Mouse (Mus musculus): Measurements from ENCODE around the gene Atrnl1. TPM values are rescaled to one million over a fixed set of nuclear protein-coding genes. Genes with fewer than 3 reads are reported as not detected.

Atrnl1 gene
- polyA plus RNA-seq, 1 experiment from 2014 or later = 7.6 TPM

DNA sequence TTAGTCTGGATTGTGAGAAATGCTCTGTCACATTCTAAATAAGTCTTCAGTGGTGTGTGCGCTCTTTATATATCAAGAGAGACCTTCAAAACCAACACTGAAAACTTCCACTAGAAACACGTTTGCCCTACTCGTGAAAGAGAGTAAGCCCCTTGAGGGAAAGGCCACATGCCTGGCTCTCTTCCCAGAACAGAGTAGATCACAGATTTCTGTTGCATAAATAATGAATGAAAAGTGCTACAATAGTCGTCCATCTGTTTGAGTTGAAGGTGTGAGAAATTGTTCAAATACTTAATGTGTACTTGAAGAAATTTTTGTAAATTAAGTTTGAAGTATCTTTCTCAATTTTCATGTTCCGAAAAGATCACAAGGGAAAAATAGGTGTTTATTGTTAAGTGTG lies 312.2 kb downstream of the Atrnl1 start:
- Histone ChIP-seq H3K27me3 (ENCODE audit: control insufficient read depth, insufficient read depth, low read length) (no peaks in the 10 kb centered on the region), H3K4me3 (ENCODE audit: low read depth, low read length) (no peak overlapping the region), H3K27ac (ENCODE audit: low read depth, low read length) (no peak overlapping the region), H3K36me3 (ENCODE audit: control insufficient read depth, insufficient read depth, low read length) (no peaks in the 10 kb centered on the region), H3K4me1 (ENCODE audit: control insufficient read depth, insufficient read depth, low read length) (peaks cover 8% of the 10 kb centered on the region; the same call in 1 of the 2 replicates), H3K9ac (ENCODE audit: low read length) (no peak overlapping the region), H3K4me2 (ENCODE audit: low read depth) (no peak overlapping the region), H3K9me3 (ENCODE audit: control insufficient read depth, low read length) (no peaks in the 10 kb centered on the region)
- DNase-seq (ENCODE audit: low spot score) (no peak), ATAC-seq (ENCODE audit: insufficient read depth, low FRiP score, low TSS enrichment) (no peak)
- 85% methylated on average over 5 of the region's 5 CpGs for WGBS

GRCm38 (mm10) chr19:57924856-57925255 lies 314.0 kb downstream of the Atrnl1 start:
- Histone ChIP-seq H3K9me3 (ENCODE audit: control insufficient read depth, low read length) (no peaks in the 10 kb centered on the region), H3K9ac (ENCODE audit: low read length) (no peak overlapping the region), H3K4me3 (ENCODE audit: low read depth, low read length) (no peak overlapping the region), H3K4me2 (ENCODE audit: low read depth) (no peak overlapping the region), H3K36me3 (ENCODE audit: control insufficient read depth, insufficient read depth, low read length) (no peaks in the 10 kb centered on the region), H3K27me3 (ENCODE audit: control insufficient read depth, insufficient read depth, low read length) (no peaks in the 10 kb centered on the region), H3K27ac (ENCODE audit: low read depth, low read length) (no peak overlapping the region), H3K4me1 (ENCODE audit: control insufficient read depth, insufficient read depth, low read length) (peaks cover 8% of the 10 kb centered on the region; the same call in 1 of the 2 replicates)
- WGBS = 63% methylated on average over 8 of the region's 8 CpGs
- ATAC-seq (ENCODE audit: insufficient read depth, low FRiP score, low TSS enrichment) = no peak
- no peak for DNase-seq (ENCODE audit: low spot score)

GRCm38 (mm10) chr19:57925681-57926080 lies 314.8 kb downstream of the Atrnl1 start:
- Histone ChIP-seq H3K27ac (ENCODE audit: low read depth, low read length) (no peak overlapping the region), H3K9ac (ENCODE audit: low read length) (no peak overlapping the region), H3K4me1 (ENCODE audit: control insufficient read depth, insufficient read depth, low read length) (peaks cover 8% of the 10 kb centered on the region; the same call in 1 of the 2 replicates), H3K36me3 (ENCODE audit: control insufficient read depth, insufficient read depth, low read length) (no peaks in the 10 kb centered on the region), H3K4me2 (ENCODE audit: low read depth) (no peak overlapping the region), H3K9me3 (ENCODE audit: control insufficient read depth, low read length) (no peaks in the 10 kb centered on the region), H3K27me3 (ENCODE audit: control insufficient read depth, insufficient read depth, low read length) (no peaks in the 10 kb centered on the region), H3K4me3 (ENCODE audit: low read depth, low read length) (no peak overlapping the region)
- 85% methylated on average over 10 of the region's 10 CpGs for WGBS
- ATAC-seq (ENCODE audit: insufficient read depth, low FRiP score, low TSS enrichment) = no peak
- no peak for DNase-seq (ENCODE audit: low spot score)

DNA sequence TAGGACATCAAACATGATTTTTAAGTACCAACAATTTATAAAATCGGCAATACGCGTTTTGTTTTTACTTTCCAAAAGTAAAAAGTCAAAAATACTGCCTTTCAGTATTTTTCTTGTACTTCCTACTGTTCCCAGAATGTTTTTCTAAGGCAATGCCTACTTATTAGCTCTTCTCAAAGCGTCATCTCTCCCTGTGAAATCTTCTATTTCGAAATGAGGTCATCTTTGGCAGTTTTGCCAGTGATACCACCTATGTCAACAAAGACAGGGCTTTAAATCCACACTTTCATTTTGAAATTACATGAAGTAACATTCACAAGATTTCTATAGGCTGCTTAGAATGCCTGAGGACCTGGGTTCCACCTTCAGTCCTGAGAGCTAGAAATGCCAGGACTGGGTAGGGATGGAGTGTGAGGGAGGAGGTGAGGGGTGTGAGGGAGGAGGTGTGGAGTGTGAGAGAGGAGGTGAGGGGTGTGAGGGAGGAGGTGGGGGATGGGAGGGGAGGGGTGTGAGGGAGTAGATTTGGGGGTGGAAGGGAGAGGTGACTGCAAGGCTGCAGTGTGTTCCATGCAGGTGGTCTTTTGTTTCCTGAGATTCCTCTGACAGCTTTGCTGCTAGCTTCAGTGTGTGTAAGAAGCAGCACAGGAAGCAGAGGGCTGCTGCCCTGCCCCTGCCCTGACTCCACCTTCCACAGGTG lies 315.5 kb downstream of the Atrnl1 start:
- WGBS = 91% methylated on average over 5 of the region's 5 CpGs
- Histone ChIP-seq H3K9ac (ENCODE audit: low read length) (no peak overlapping the region), H3K4me3 (ENCODE audit: low read depth, low read length) (no peak overlapping the region), H3K9me3 (ENCODE audit: control insufficient read depth, low read length) (no peaks in the 10 kb centered on the region), H3K27ac (ENCODE audit: low read depth, low read length) (no peak overlapping the region), H3K4me2 (ENCODE audit: low read depth) (no peak overlapping the region), H3K36me3 (ENCODE audit: control insufficient read depth, insufficient read depth, low read length) (no peaks in the 10 kb centered on the region), H3K27me3 (ENCODE audit: control insufficient read depth, insufficient read depth, low read length) (no peaks in the 10 kb centered on the region), H3K4me1 (ENCODE audit: control insufficient read depth, insufficient read depth, low read length) (peaks cover 8% of the 10 kb centered on the region; the same call in 1 of the 2 replicates)
- DNase-seq (ENCODE audit: low spot score) = no peak
- ATAC-seq (ENCODE audit: insufficient read depth, low FRiP score, low TSS enrichment) = peak; percentile 78

GRCm38 (mm10) chr19:57926941-57927471 lies 316.2 kb downstream of the Atrnl1 start:
- no peak overlapping the region; the same call in 1 of the 2 replicates for H3K4me2 ChIP-seq (ENCODE audit: low read depth)
- 0 out of 2 replicates have a peak, but pooled peaks have one; percentile 31 for ATAC-seq (ENCODE audit: insufficient read depth, low FRiP score, low TSS enrichment)

GRCm38 (mm10) chr19:57927566-57928523 lies 317.0 kb downstream of the Atrnl1 start:
- DNase-seq (ENCODE audit: low spot score) = no peak
- no peak overlapping the region; the same call in 1 of the 2 replicates for H3K4me2 ChIP-seq (ENCODE audit: low read depth)

More at GRCm38 (mm10) chr19:57926941-57927471, 316.2 kb downstream of the Atrnl1 start:
- WGBS = 34% methylated on average over 10 of the region's 10 CpGs
- peaks cover 8% of the 10 kb centered on the region; the same call in 1 of the 2 replicates for H3K4me1 ChIP-seq (ENCODE audit: control insufficient read depth, insufficient read depth, low read length)
- no peak overlapping the region for H3K4me3 ChIP-seq (ENCODE audit: low read depth, low read length)
- H3K9ac ChIP-seq (ENCODE audit: low read length) = no peak overlapping the region
- no peak for DNase-seq (ENCODE audit: low spot score)
- H3K27me3 ChIP-seq (ENCODE audit: control insufficient read depth, insufficient read depth, low read length) = no peaks in the 10 kb centered on the region
- no peaks in the 10 kb centered on the region for H3K9me3 ChIP-seq (ENCODE audit: control insufficient read depth, low read length)
- no peaks in the 10 kb centered on the region for H3K36me3 ChIP-seq (ENCODE audit: control insufficient read depth, insufficient read depth, low read length)
- no peak overlapping the region for H3K27ac ChIP-seq (ENCODE audit: low read depth, low read length)

DNA sequence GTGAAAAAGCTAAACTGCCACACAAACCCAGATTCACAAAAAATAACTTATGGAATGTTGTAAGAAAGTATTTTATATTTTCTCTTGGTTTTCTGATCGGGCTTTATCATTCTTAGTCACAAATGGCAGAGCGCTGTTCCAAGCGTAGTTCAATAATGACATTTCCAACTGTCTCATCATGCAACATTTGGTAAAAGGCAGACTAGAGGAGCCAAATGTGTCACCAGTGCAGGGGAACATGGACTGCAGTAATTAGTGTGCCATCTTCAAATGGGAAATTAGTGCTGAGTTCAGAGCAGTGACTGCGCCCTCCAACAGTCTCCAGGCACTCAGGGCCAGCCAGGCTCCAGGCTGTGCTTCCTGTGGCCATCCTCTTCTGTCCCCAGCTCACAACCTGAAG lies 320.8 kb downstream of the Atrnl1 start:
- H3K4me3 ChIP-seq (ENCODE audit: low read depth, low read length) = no peak overlapping the region
- H3K27me3 ChIP-seq (ENCODE audit: control insufficient read depth, insufficient read depth, low read length) = no peaks in the 10 kb centered on the region
- H3K9ac ChIP-seq (ENCODE audit: low read length) = no peak overlapping the region
- ATAC-seq (ENCODE audit: insufficient read depth, low FRiP score, low TSS enrichment) = no peak
- peaks cover 8% of the 10 kb centered on the region; the same call in 1 of the 2 replicates for H3K4me1 ChIP-seq (ENCODE audit: control insufficient read depth, insufficient read depth, low read length)
- no peaks in the 10 kb centered on the region for H3K36me3 ChIP-seq (ENCODE audit: control insufficient read depth, insufficient read depth, low read length)
- H3K4me2 ChIP-seq (ENCODE audit: low read depth) = no peak overlapping the region
- no peak overlapping the region for H3K27ac ChIP-seq (ENCODE audit: low read depth, low read length)
- no peaks in the 10 kb centered on the region for H3K9me3 ChIP-seq (ENCODE audit: control insufficient read depth, low read length)
- no peak for DNase-seq (ENCODE audit: low spot score)
- WGBS = 98% methylated on average over 4 of the region's 4 CpGs

More at GRCm38 (mm10) chr19:57927566-57928523, 317.0 kb downstream of the Atrnl1 start:
- H3K4me3 ChIP-seq (ENCODE audit: low read depth, low read length) = no peak overlapping the region
- WGBS = 58% methylated on average over 11 of the region's 11 CpGs
- H3K4me1 ChIP-seq (ENCODE audit: control insufficient read depth, insufficient read depth, low read length) = peaks cover 8% of the 10 kb centered on the region; the same call in 1 of the 2 replicates
- no peak for ATAC-seq (ENCODE audit: insufficient read depth, low FRiP score, low TSS enrichment)
- no peaks in the 10 kb centered on the region for H3K27me3 ChIP-seq (ENCODE audit: control insufficient read depth, insufficient read depth, low read length)
- H3K36me3 ChIP-seq (ENCODE audit: control insufficient read depth, insufficient read depth, low read length) = no peaks in the 10 kb centered on the region
- H3K27ac ChIP-seq (ENCODE audit: low read depth, low read length) = no peak overlapping the region
- H3K9ac ChIP-seq (ENCODE audit: low read length) = no peak overlapping the region
- no peaks in the 10 kb centered on the region for H3K9me3 ChIP-seq (ENCODE audit: control insufficient read depth, low read length)

GRCm38 (mm10) chr19:57936865-57937264 lies 326.0 kb downstream of the Atrnl1 start:
- Histone ChIP-seq H3K27ac (ENCODE audit: low read depth, low read length) (no peak overlapping the region), H3K9ac (ENCODE audit: low read length) (no peak overlapping the region), H3K9me3 (ENCODE audit: control insufficient read depth, low read length) (no peaks in the 10 kb centered on the region), H3K36me3 (ENCODE audit: control insufficient read depth, insufficient read depth, low read length) (no peaks in the 10 kb centered on the region), H3K4me2 (ENCODE audit: low read depth) (no peak overlapping the region), H3K27me3 (ENCODE audit: control insufficient read depth, insufficient read depth, low read length) (no peaks in the 10 kb centered on the region), H3K4me3 (ENCODE audit: low read depth, low read length) (no peak overlapping the region), H3K4me1 (ENCODE audit: control insufficient read depth, insufficient read depth, low read length) (no peaks in the 10 kb centered on the region)
- 88% methylated on average over 3 of the region's 3 CpGs for whole genome bisulfite sequencing
- DNase-seq (ENCODE audit: low spot score) (no peak), ATAC-seq (ENCODE audit: insufficient read depth, low FRiP score, low TSS enrichment) (no peak)

Data from neural tube, embryonic 11.5 days (tissue).